Mouse (Mus musculus): Measurements from ENCODE around the gene Zfp966. TPM values are rescaled to one million over a fixed set of nuclear protein-coding genes. Genes with fewer than 3 reads are reported as not detected.
"Not testable (repeated sequence)": the region's sequence is repeated elsewhere in the genome, so short reads cannot be mapped to it uniquely, and the experiment has no call there.

Zfp966 gene
- 8.9 and 12.8 TPM in 2 replicates for polyA plus RNA-seq (2012; ENCODE audit: insufficient read depth, insufficient read length, missing spikeins)

- not testable (repeated sequence) for H3K4me1 ChIP-seq (ENCODE audit: control insufficient read depth, insufficient read depth, insufficient read length, low read length); H3K27ac ChIP-seq (replicated peaks; ENCODE audit: low read depth, low read length); H3K4me3 ChIP-seq (ENCODE audit: insufficient read depth, low read depth, low read length)
Observed at GRCm38 (mm10) chr2:175931000-175931399, at the start of gene Zfp966. Zfp966 (minus strand) TSS chr2:175931100.

DNA sequence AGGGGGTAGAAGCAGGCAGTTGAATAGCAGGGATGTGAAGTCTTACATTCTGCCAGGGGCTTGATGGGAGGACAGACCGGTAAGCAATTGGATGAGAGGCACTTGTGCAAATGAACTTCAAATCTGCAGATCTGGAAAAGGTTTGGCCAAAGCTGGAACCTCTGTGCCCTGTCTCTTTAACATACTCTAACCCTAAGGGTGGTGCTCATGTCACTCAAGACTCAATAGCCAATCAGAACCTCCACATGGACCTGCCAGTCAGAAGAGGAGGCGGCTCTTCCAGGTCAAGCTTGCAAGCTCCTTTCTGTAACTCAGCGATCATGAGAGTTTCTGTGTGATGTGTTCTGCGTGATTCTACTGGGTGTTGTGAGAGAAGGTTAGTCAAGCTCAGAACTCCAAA lies 34.1 kb upstream of the Zfp966 start, which contains the start of gene Gm2026:
TSS of gene Gm2026 (plus strand) at position 301 of the 400 bp plus-strand sequence.
- not testable (repeated sequence) for H3K27ac ChIP-seq (replicated peaks; ENCODE audit: low read depth, low read length); H3K4me3 ChIP-seq (ENCODE audit: insufficient read depth, low read depth, low read length); H3K4me1 ChIP-seq (ENCODE audit: control insufficient read depth, insufficient read depth, insufficient read length, low read length)

DNA sequence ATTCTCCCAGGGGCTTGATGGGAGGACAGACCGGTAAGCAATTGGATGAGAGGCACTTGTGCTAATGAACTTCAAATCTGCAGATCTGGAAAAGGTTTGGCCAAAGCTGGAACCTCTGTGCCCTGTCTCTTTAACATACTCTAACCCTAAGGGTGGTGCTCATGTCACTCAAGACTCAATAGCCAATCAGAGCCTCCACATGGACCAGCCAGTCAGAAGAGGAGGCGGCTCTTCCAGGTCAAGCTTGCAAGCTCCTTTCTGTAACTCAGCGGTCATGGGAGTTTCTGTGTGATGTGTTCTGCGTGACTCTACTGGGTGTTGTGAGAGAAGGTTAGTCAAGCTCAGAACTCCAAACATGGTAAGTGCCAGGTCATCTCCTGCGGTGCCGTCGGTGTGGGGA lies 61.9 kb downstream of the Zfp966 start, which contains the start of gene Gm6710:
TSS of gene Gm6710 (plus strand) at position 196 of the 400 bp plus-strand sequence.
- H3K4me3 ChIP-seq (ENCODE audit: insufficient read depth, low read depth, low read length); H3K4me1 ChIP-seq (ENCODE audit: control insufficient read depth, insufficient read depth, insufficient read length, low read length); H3K27ac ChIP-seq (replicated peaks; ENCODE audit: low read depth, low read length): not testable (repeated sequence)

Other genes starting within 250 kb of the Zfp966 start
- 6.2 and 16.3 TPM in 2 replicates for gene Zfp969, start 227.5 kb downstream of the Zfp966 start, polyA plus RNA-seq (2012; ENCODE audit: insufficient read depth, insufficient read length, missing spikeins)
- gene Gm2007, start 189.6 kb downstream of the Zfp966 start, polyA plus RNA-seq (2012; ENCODE audit: insufficient read depth, insufficient read length, missing spikeins): not detected in 2 replicates
- gene Gm14288, start 130.0 kb downstream of the Zfp966 start, polyA plus RNA-seq (2012; ENCODE audit: insufficient read depth, insufficient read length, missing spikeins): not detected in 2 replicates
- 19.0 and 22.1 TPM in 2 replicates for gene Gm6710, start 61.9 kb downstream of the Zfp966 start, polyA plus RNA-seq (2012; ENCODE audit: insufficient read depth, insufficient read length, missing spikeins)
- gene Gm2026, start 34.2 kb upstream of the Zfp966 start, polyA plus RNA-seq (2012; ENCODE audit: insufficient read depth, insufficient read length, missing spikeins): 3.2 TPM in 1 of 2 replicates, not detected in the other
- not detected in 2 replicates for gene Gm2004, start 218.7 kb upstream of the Zfp966 start, polyA plus RNA-seq (2012; ENCODE audit: insufficient read depth, insufficient read length, missing spikeins)